In the genomic region with DNA sequence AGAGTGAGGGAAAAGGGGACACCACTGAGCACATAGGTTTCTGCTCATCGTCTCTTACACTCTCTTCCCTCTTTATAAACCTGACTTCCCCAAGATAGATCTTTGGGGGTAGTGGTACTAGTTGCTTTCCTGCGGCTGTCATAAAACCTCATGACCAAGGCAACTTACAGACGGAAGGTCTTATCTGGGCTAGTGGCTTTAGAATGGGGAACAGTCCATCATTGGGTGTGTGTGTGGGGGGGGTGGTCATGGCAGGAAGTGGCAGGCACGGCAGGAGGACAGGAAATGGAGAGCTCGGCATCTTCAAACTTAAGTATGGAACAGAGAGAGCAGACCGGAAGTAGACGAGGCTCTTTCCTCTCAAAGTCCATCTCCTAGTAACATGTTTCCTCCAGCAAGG, we compare ENCODE assay signal across 23 mouse cellular contexts.
"Had no signal": no experiment of that assay in that cellular context is flagged by ENCODE, and none has a peak within 500 bp of the region (broad histone marks: within the 10 kb centered on the region; RNA-seq: fewer than 3 reads in every experiment).

No protein-coding gene starts in this region.

- DNase-seq: liver, embryonic 13.5 days; liver, postnatal 0 days; lung, adult 2 months; lung, postnatal 14 days; lung, postnatal 36 days; midbrain, embryonic 14.5 days; retina, postnatal 1 day; right cerebral cortex, adult 18-20 months; right cerebral cortex, postnatal 25 days; right cerebral cortex, postnatal 4 days; spleen, adult 18-20 months; thymus, adult 2 months; thymus, postnatal 25 days; thymus, postnatal 4 days had no signal

- H3K27ac ChIP-seq: liver, embryonic 13.5 days; liver, embryonic 15.5 days; lung, embryonic 15.5 days; macrophage; midbrain, embryonic 12.5 days; neural tube, embryonic 13.5 days had no signal

- H3K9me3 ChIP-seq: liver, embryonic 13.5 days; liver, embryonic 15.5 days; lung, embryonic 15.5 days; midbrain, embryonic 12.5 days; neural tube, embryonic 13.5 days; neural tube, embryonic 15.5 days had no signal

- H3K4me2 ChIP-seq: liver, embryonic 13.5 days; liver, embryonic 15.5 days; lung, embryonic 15.5 days; midbrain, embryonic 12.5 days; neural tube, embryonic 13.5 days; neural tube, embryonic 15.5 days had no signal

- H3K4me3 ChIP-seq: liver, embryonic 13.5 days; liver, embryonic 15.5 days; lung, embryonic 15.5 days; megakaryocyte, embryonic 14.5 days; midbrain, embryonic 12.5 days; myocyte; neural tube, embryonic 13.5 days; neural tube, embryonic 15.5 days had no signal

- H3K27me3 ChIP-seq: liver, embryonic 13.5 days; liver, embryonic 15.5 days; lung, embryonic 15.5 days; midbrain, embryonic 12.5 days; neural tube, embryonic 13.5 days; neural tube, embryonic 15.5 days had no signal

- ATAC-seq: liver, postnatal 0 days; lung, postnatal 0 days had no signal

- H3K9ac ChIP-seq: liver, embryonic 13.5 days; liver, embryonic 15.5 days; liver, postnatal 0 days; lung, embryonic 15.5 days; midbrain, embryonic 12.5 days; neural tube, embryonic 13.5 days; neural tube, embryonic 15.5 days had no signal

- H3K4me1 ChIP-seq: liver, embryonic 13.5 days; liver, embryonic 15.5 days; lung, embryonic 15.5 days had no signal

- H3K36me3 ChIP-seq: liver, embryonic 13.5 days; liver, embryonic 15.5 days; lung, embryonic 15.5 days; midbrain, embryonic 12.5 days; neural tube, embryonic 13.5 days; neural tube, embryonic 15.5 days had no signal
